Mouse (Mus musculus) lung, postnatal 0 days (tissue): ENCODE results near the gene Wnt10a.

Source experiments
- CTCF ChIP-seq: IDR thresholded peaks from 2 replicates; pipeline ENCODE4 v1.5.1; 2016; ENCODE audit warnings: antibody characterized with exemption, mild to moderate bottlenecking
- EP300 ChIP-seq: IDR thresholded peaks from 2 replicates; pipeline ENCODE4 v1.6.1; 2016; ENCODE audit warnings: antibody characterized with exemption, mild to moderate bottlenecking, control low read depth

GRCm38 (mm10) chr1:74792831-74793660, 1.7 kb downstream of the Wnt10a start:
- TF ChIP-seq CTCF (no peak), EP300 (no peak)
